Mouse (Mus musculus) heart, adult 10 weeks (tissue): Measurements from ENCODE around the gene Olfr625-ps1. TPM values are rescaled to one million over a fixed set of nuclear protein-coding genes. Genes with fewer than 3 reads are reported as not detected.

ENCODE experiments used
- polyA plus RNA-seq: library from polyadenylated mRNA; stranded (reverse); fragments of 350-450 nt; fragmentation: Illumina TruSeq; extraction: RNeasy Lipid Tissue Mini Kit (QIAGEN cat#74804); gene quantifications from one replicate; pipeline ENCODE4 v1.2.3, GENCODE M21; 2014; ENCODE audit warnings: low read depth, low replicate concordance

Gene Olfr625-ps1
- not detected for polyA plus RNA-seq

GRCm38 (mm10) chr7:103682420-103682819, at the start of gene Olfr625-ps1:
Olfr625-ps1 (plus strand) TSS chr7:103682720.

GRCm38 (mm10) chr7:103642602-103643001, 39.9 kb upstream of the Olfr625-ps1 start, which contains the start of gene Olfr622:
Olfr622 (minus strand) TSS chr7:103642702.

GRCm38 (mm10) chr7:103663598-103663997, 18.9 kb upstream of the Olfr625-ps1 start, which contains the start of gene Olfr623:
Olfr623 (minus strand) TSS chr7:103663698.

GRCm38 (mm10) chr7:103671091-103671490, 11.4 kb upstream of the Olfr625-ps1 start, which contains the start of gene Olfr624:
Olfr624 (minus strand) TSS chr7:103671191.

GRCm38 (mm10) chr7:103714371-103714770, 31.9 kb downstream of the Olfr625-ps1 start, which contains the start of gene Olfr243:
Olfr243 (plus strand) TSS chr7:103714671.

GRCm38 (mm10) chr7:103730074-103730473, 47.6 kb downstream of the Olfr625-ps1 start, which contains the start of gene Olfr628:
Olfr628 (plus strand) TSS chr7:103730374.

Other genes with a start within 250 kb of the Olfr625-ps1 start
- gene Olfr605, start 237.3 kb upstream of the Olfr625-ps1 start, polyA plus RNA-seq = not detected
- not detected for gene Olfr606, start 233.7 kb upstream of the Olfr625-ps1 start, polyA plus RNA-seq
- not detected for gene Olfr607, start 218.6 kb upstream of the Olfr625-ps1 start, polyA plus RNA-seq
- not detected for gene Olfr608, start 212.8 kb upstream of the Olfr625-ps1 start, polyA plus RNA-seq
- not detected for gene Olfr609, start 184.7 kb upstream of the Olfr625-ps1 start, polyA plus RNA-seq
- gene Olfr610, start 170.6 kb upstream of the Olfr625-ps1 start, polyA plus RNA-seq = not detected
- gene Olfr611, start 161.9 kb upstream of the Olfr625-ps1 start, polyA plus RNA-seq = not detected
- gene Olfr612, start 140.0 kb upstream of the Olfr625-ps1 start, polyA plus RNA-seq = not detected
- gene Olfr613, start 134.6 kb upstream of the Olfr625-ps1 start, polyA plus RNA-seq = not detected
- not detected for gene Olfr615, start 126.6 kb upstream of the Olfr625-ps1 start, polyA plus RNA-seq
- gene Olfr616, start 113.6 kb upstream of the Olfr625-ps1 start, polyA plus RNA-seq = not detected
- not detected for gene Olfr617, start 109.7 kb upstream of the Olfr625-ps1 start, polyA plus RNA-seq
- gene Olfr618, start 92.6 kb upstream of the Olfr625-ps1 start, polyA plus RNA-seq = not detected
- not detected for gene Olfr619, start 82.1 kb upstream of the Olfr625-ps1 start, polyA plus RNA-seq
- gene Olfr620, start 70.2 kb upstream of the Olfr625-ps1 start, polyA plus RNA-seq = not detected
- not detected for gene Olfr622, start 40.0 kb upstream of the Olfr625-ps1 start, polyA plus RNA-seq
- gene Olfr623, start 19.0 kb upstream of the Olfr625-ps1 start, polyA plus RNA-seq = not detected
- gene Olfr624, start 11.5 kb upstream of the Olfr625-ps1 start, polyA plus RNA-seq = not detected
- gene Olfr243, start 32.0 kb downstream of the Olfr625-ps1 start, polyA plus RNA-seq = not detected
- not detected for gene Olfr628, start 47.7 kb downstream of the Olfr625-ps1 start, polyA plus RNA-seq
- gene Olfr629, start 62.2 kb downstream of the Olfr625-ps1 start, polyA plus RNA-seq = not detected
- gene Olfr630, start 74.6 kb downstream of the Olfr625-ps1 start, polyA plus RNA-seq = not detected
- gene Olfr69, start 88.9 kb downstream of the Olfr625-ps1 start, polyA plus RNA-seq = not detected
- not detected for gene Olfr68, start 97.0 kb downstream of the Olfr625-ps1 start, polyA plus RNA-seq
- gene Olfr67, start 109.1 kb downstream of the Olfr625-ps1 start, polyA plus RNA-seq = not detected
- 792 TPM for gene Hbb-bt, start 131.3 kb downstream of the Olfr625-ps1 start, polyA plus RNA-seq
- gene Hbb-bs, start 145.4 kb downstream of the Olfr625-ps1 start, polyA plus RNA-seq = 6,129 TPM
- not detected for gene Hbb-bh2, start 157.8 kb downstream of the Olfr625-ps1 start, polyA plus RNA-seq
- gene Hbb-bh1, start 160.4 kb downstream of the Olfr625-ps1 start, polyA plus RNA-seq = not detected
- not detected for gene Hbb-y, start 170.5 kb downstream of the Olfr625-ps1 start, polyA plus RNA-seq
- not detected for gene Olfr66, start 203.5 kb downstream of the Olfr625-ps1 start, polyA plus RNA-seq
- gene Olfr64, start 211.8 kb downstream of the Olfr625-ps1 start, polyA plus RNA-seq = not detected
- not detected for gene Olfr65, start 220.8 kb downstream of the Olfr625-ps1 start, polyA plus RNA-seq
- gene Olfr631, start 246.1 kb downstream of the Olfr625-ps1 start, polyA plus RNA-seq = not detected